Mouse (Mus musculus): ENCODE data around the gene Tenm2. TPM values are rescaled to one million over a fixed set of nuclear protein-coding genes. Genes with fewer than 3 reads are reported as not detected.
A peak's percentile ranks its signal among the peaks of the same experiment; 100 is the strongest.

Gene Tenm2
- polyA plus RNA-seq, 1 experiment from 2014 or later: 77.0 TPM

GRCm38 (mm10) chr11:36424959-36425358, 810.8 kb downstream of the Tenm2 start:
- H3K9ac ChIP-seq (ENCODE audit: low read depth, low read length): no peak overlapping the region
- no peaks in the 10 kb centered on the region for H3K27me3 ChIP-seq (ENCODE audit: control insufficient read depth, insufficient read depth, low read depth, low read length)
- H3K4me2 ChIP-seq (ENCODE audit: low read length): no peak overlapping the region
- WGBS: 42% methylated on average over 3 of the region's 3 CpGs
- H3K36me3 ChIP-seq (ENCODE audit: control insufficient read depth, insufficient read depth, low read length): no peaks in the 10 kb centered on the region
- peaks cover 6% of the 10 kb centered on the region for H3K4me1 ChIP-seq (ENCODE audit: control insufficient read depth, insufficient read depth, low read length)
- H3K9me3 ChIP-seq (replicated peaks; ENCODE audit: control insufficient read depth, low read length, poor library complexity, severe bottlenecking): no peaks in the 10 kb centered on the region
- no peak for ATAC-seq
- no peak overlapping the region for H3K4me3 ChIP-seq (ENCODE audit: low read depth, low read length)
- H3K27ac ChIP-seq (ENCODE audit: low read length): no peak overlapping the region

GRCm38 (mm10) chr11:36420047-36420446, 815.7 kb downstream of the Tenm2 start:
- Histone ChIP-seq H3K4me1 (ENCODE audit: control insufficient read depth, insufficient read depth, low read length) (peaks cover 6% of the 10 kb centered on the region), H3K27ac (ENCODE audit: low read length) (no peak overlapping the region), H3K4me3 (ENCODE audit: low read depth, low read length) (no peak overlapping the region), H3K36me3 (ENCODE audit: control insufficient read depth, insufficient read depth, low read length) (no peaks in the 10 kb centered on the region), H3K9me3 (replicated peaks; ENCODE audit: control insufficient read depth, low read length, poor library complexity, severe bottlenecking) (no peaks in the 10 kb centered on the region), H3K9ac (ENCODE audit: low read depth, low read length) (no peak overlapping the region), H3K27me3 (ENCODE audit: control insufficient read depth, insufficient read depth, low read depth, low read length) (no peaks in the 10 kb centered on the region), H3K4me2 (ENCODE audit: low read length) (no peak overlapping the region)
- ATAC-seq: no peak
- 66% methylated on average over 7 of the region's 7 CpGs for WGBS

GRCm38 (mm10) chr11:36415244-36415643, 820.5 kb downstream of the Tenm2 start:
- no peaks in the 10 kb centered on the region for H3K27me3 ChIP-seq (ENCODE audit: control insufficient read depth, insufficient read depth, low read depth, low read length)
- H3K36me3 ChIP-seq (ENCODE audit: control insufficient read depth, insufficient read depth, low read length): no peaks in the 10 kb centered on the region
- no peak overlapping the region for H3K27ac ChIP-seq (ENCODE audit: low read length)
- H3K4me3 ChIP-seq (ENCODE audit: low read depth, low read length): no peak overlapping the region
- WGBS: 72% methylated on average over 7 of the region's 7 CpGs
- H3K4me2 ChIP-seq (ENCODE audit: low read length): no peak overlapping the region
- no peak for ATAC-seq
- H3K9me3 ChIP-seq (replicated peaks; ENCODE audit: control insufficient read depth, low read length, poor library complexity, severe bottlenecking): no peaks in the 10 kb centered on the region
- peaks cover 7% of the 10 kb centered on the region for H3K4me1 ChIP-seq (ENCODE audit: control insufficient read depth, insufficient read depth, low read length)
- H3K9ac ChIP-seq (ENCODE audit: low read depth, low read length): no peak overlapping the region

- H3K4me1 ChIP-seq (ENCODE audit: control insufficient read depth, insufficient read depth, low read length): peaks cover 7% of the 10 kb centered on the region
- 0 out of 2 replicates have a peak overlapping the region, but pooled peaks have one; percentile 20 for H3K27ac ChIP-seq (ENCODE audit: low read length)
- no peaks in the 10 kb centered on the region for H3K36me3 ChIP-seq (ENCODE audit: control insufficient read depth, insufficient read depth, low read length)
- H3K4me2 ChIP-seq (ENCODE audit: low read length): no peak overlapping the region
- no peaks in the 10 kb centered on the region for H3K9me3 ChIP-seq (replicated peaks; ENCODE audit: control insufficient read depth, low read length, poor library complexity, severe bottlenecking)
- H3K4me3 ChIP-seq (ENCODE audit: low read depth, low read length): no peak overlapping the region
- H3K9ac ChIP-seq (ENCODE audit: low read depth, low read length): no peak overlapping the region
- 62% methylated on average over 13 of the region's 13 CpGs for WGBS
- no peaks in the 10 kb centered on the region for H3K27me3 ChIP-seq (ENCODE audit: control insufficient read depth, insufficient read depth, low read depth, low read length)
- ATAC-seq: no peak
Observed at GRCm38 (mm10) chr11:36410881-36411280, 824.9 kb downstream of the Tenm2 start.

- ATAC-seq: peak; percentile 28; the same call in 1 of the 2 replicates
Observed at GRCm38 (mm10) chr11:36395803-36396710, 839.7 kb downstream of the Tenm2 start.

GRCm38 (mm10) chr11:36384696-36385095, 851.1 kb downstream of the Tenm2 start:
- no peak overlapping the region for H3K27ac ChIP-seq (ENCODE audit: low read length)
- no peaks in the 10 kb centered on the region; the same call in 1 of the 2 replicates for H3K36me3 ChIP-seq (ENCODE audit: control insufficient read depth, insufficient read depth, low read length)
- no peak overlapping the region for H3K4me2 ChIP-seq (ENCODE audit: low read length)
- no peak for ATAC-seq
- no peaks in the 10 kb centered on the region for H3K27me3 ChIP-seq (ENCODE audit: control insufficient read depth, insufficient read depth, low read depth, low read length)
- H3K4me1 ChIP-seq (ENCODE audit: control insufficient read depth, insufficient read depth, low read length): no peaks in the 10 kb centered on the region
- H3K9ac ChIP-seq (ENCODE audit: low read depth, low read length): no peak overlapping the region
- no peaks in the 10 kb centered on the region for H3K9me3 ChIP-seq (replicated peaks; ENCODE audit: control insufficient read depth, low read length, poor library complexity, severe bottlenecking)
- 94% methylated on average over 5 of the region's 5 CpGs for WGBS
- no peak overlapping the region for H3K4me3 ChIP-seq (ENCODE audit: low read depth, low read length)

More at GRCm38 (mm10) chr11:36395803-36396710, 839.7 kb downstream of the Tenm2 start:
- H3K27me3 ChIP-seq (ENCODE audit: control insufficient read depth, insufficient read depth, low read depth, low read length): no peaks in the 10 kb centered on the region
- WGBS: 29% methylated on average over 12 of the region's 12 CpGs
- H3K27ac ChIP-seq (ENCODE audit: low read length): peak overlapping the region; percentile 56
- no peaks in the 10 kb centered on the region for H3K36me3 ChIP-seq (ENCODE audit: control insufficient read depth, insufficient read depth, low read length)
- H3K9ac ChIP-seq (ENCODE audit: low read depth, low read length): no peak overlapping the region
- no peak overlapping the region for H3K4me2 ChIP-seq (ENCODE audit: low read length)
- peaks cover 14% of the 10 kb centered on the region for H3K4me1 ChIP-seq (ENCODE audit: control insufficient read depth, insufficient read depth, low read length)
- no peaks in the 10 kb centered on the region for H3K9me3 ChIP-seq (replicated peaks; ENCODE audit: control insufficient read depth, low read length, poor library complexity, severe bottlenecking)
- H3K4me3 ChIP-seq (ENCODE audit: low read depth, low read length): no peak overlapping the region

GRCm38 (mm10) chr11:36371814-36372213, 864.0 kb downstream of the Tenm2 start:
- 91% methylated on average over 7 of the region's 7 CpGs for WGBS

GRCm38 (mm10) chr11:36365067-36365466, 870.7 kb downstream of the Tenm2 start:
- ATAC-seq: no peak
- H3K9ac ChIP-seq (ENCODE audit: low read depth, low read length): no peak overlapping the region
- peaks cover 13% of the 10 kb centered on the region for H3K4me1 ChIP-seq (ENCODE audit: control insufficient read depth, insufficient read depth, low read length)
- H3K27me3 ChIP-seq (ENCODE audit: control insufficient read depth, insufficient read depth, low read depth, low read length): no peaks in the 10 kb centered on the region
- no peak overlapping the region for H3K27ac ChIP-seq (ENCODE audit: low read length)
- no peak overlapping the region for H3K4me2 ChIP-seq (ENCODE audit: low read length)
- H3K9me3 ChIP-seq (replicated peaks; ENCODE audit: control insufficient read depth, low read length, poor library complexity, severe bottlenecking): no peaks in the 10 kb centered on the region
- 93% methylated on average over 5 of the region's 5 CpGs for WGBS
- no peak overlapping the region for H3K4me3 ChIP-seq (ENCODE audit: low read depth, low read length)
- no peaks in the 10 kb centered on the region for H3K36me3 ChIP-seq (ENCODE audit: control insufficient read depth, insufficient read depth, low read length)

More at GRCm38 (mm10) chr11:36371814-36372213, 864.0 kb downstream of the Tenm2 start:
- H3K36me3 ChIP-seq (ENCODE audit: control insufficient read depth, insufficient read depth, low read length): no peaks in the 10 kb centered on the region
- H3K4me2 ChIP-seq (ENCODE audit: low read length): no peak overlapping the region
- no peak overlapping the region for H3K27ac ChIP-seq (ENCODE audit: low read length)
- no peaks in the 10 kb centered on the region for H3K27me3 ChIP-seq (ENCODE audit: control insufficient read depth, insufficient read depth, low read depth, low read length)
- no peaks in the 10 kb centered on the region for H3K9me3 ChIP-seq (replicated peaks; ENCODE audit: control insufficient read depth, low read length, poor library complexity, severe bottlenecking)
- ATAC-seq: no peak
- H3K4me3 ChIP-seq (ENCODE audit: low read depth, low read length): no peak overlapping the region
- H3K4me1 ChIP-seq (ENCODE audit: control insufficient read depth, insufficient read depth, low read length): peaks cover 11% of the 10 kb centered on the region
- no peak overlapping the region for H3K9ac ChIP-seq (ENCODE audit: low read depth, low read length)

GRCm38 (mm10) chr11:36364441-36364840, 871.3 kb downstream of the Tenm2 start:
- no peak overlapping the region for H3K9ac ChIP-seq (ENCODE audit: low read depth, low read length)
- no peaks in the 10 kb centered on the region for H3K36me3 ChIP-seq (ENCODE audit: control insufficient read depth, insufficient read depth, low read length)
- H3K4me3 ChIP-seq (ENCODE audit: low read depth, low read length): no peak overlapping the region
- no peak overlapping the region for H3K4me2 ChIP-seq (ENCODE audit: low read length)
- no peak for ATAC-seq
- WGBS: 72% methylated on average over 9 of the region's 9 CpGs
- H3K9me3 ChIP-seq (replicated peaks; ENCODE audit: control insufficient read depth, low read length, poor library complexity, severe bottlenecking): no peaks in the 10 kb centered on the region
- no peaks in the 10 kb centered on the region for H3K27me3 ChIP-seq (ENCODE audit: control insufficient read depth, insufficient read depth, low read depth, low read length)
- peaks cover 7% of the 10 kb centered on the region for H3K4me1 ChIP-seq (ENCODE audit: control insufficient read depth, insufficient read depth, low read length)
- H3K27ac ChIP-seq (ENCODE audit: low read length): no peak overlapping the region
